Mouse (Mus musculus) lung, postnatal 0 days (tissue): ENCODE measurements around the gene Igf2bp2.

Experiments used
- CTCF ChIP-seq: IDR thresholded peaks from 2 replicates; pipeline ENCODE4 v1.5.1; 2016; ENCODE audit warnings: antibody characterized with exemption, mild to moderate bottlenecking
- EP300 ChIP-seq: IDR thresholded peaks from 2 replicates; pipeline ENCODE4 v1.6.1; 2016; ENCODE audit warnings: antibody characterized with exemption, mild to moderate bottlenecking, control low read depth

GRCm38 (mm10) chr16:22161351-22162065 lies 1.6 kb downstream of the Igf2bp2 start:
- TF ChIP-seq CTCF: no peak
- no peak for TF ChIP-seq EP300
